Mouse (Mus musculus) ES-E14 (cell line): ENCODE data around the gene Dync1i1.

ENCODE experiments used
- CHD2 ChIP-seq: IDR thresholded peaks from 2 replicates; pipeline ENCODE4 v1.6.1; 2014; ENCODE audit warnings: mild to moderate bottlenecking, low read depth, low read length, inconsistent platforms
- MAFK ChIP-seq: IDR thresholded peaks from 2 replicates; pipeline ENCODE4 v1.6.1; 2014; ENCODE audit warnings: mild to moderate bottlenecking, low read depth, low read length, inconsistent platforms; ENCODE audit not compliant: insufficient read depth
- ZNF384 ChIP-seq: IDR thresholded peaks from 2 replicates; pipeline ENCODE4 v1.6.1; 2012; ENCODE audit warnings: low read depth, low read length, inconsistent platforms

DNA sequence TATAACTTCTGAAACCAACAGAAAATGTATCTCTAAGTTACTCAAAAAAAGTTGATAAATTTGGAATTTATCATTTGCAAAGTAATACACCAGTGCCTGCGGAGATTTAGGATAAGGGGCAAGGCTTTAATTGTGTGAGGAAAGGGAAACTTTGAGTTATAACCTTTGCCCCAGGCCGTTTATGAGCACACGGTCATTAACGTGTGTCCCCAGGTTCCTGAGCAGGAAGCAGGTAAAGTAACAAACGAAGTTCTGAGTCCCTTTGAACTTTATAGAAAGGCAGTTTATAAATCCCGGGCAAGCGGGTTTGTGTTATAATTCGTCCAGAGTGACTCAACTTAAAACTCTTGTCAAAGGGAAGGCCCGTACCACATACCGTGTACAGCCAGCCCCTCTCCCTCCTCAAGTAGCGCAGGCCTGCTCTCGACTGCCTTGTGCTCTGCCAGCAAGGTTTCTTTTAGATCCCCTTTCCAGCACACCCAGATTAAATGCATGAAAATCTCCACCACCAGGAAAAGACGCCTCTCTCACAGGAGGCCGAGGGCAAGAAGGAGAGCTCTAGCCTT, 103.1 kb downstream of the Dync1i1 start:
- no peak for TF ChIP-seq ZNF384
- TF ChIP-seq CHD2, result no peak
- no peak for TF ChIP-seq MAFK
